Mouse (Mus musculus) CH12.LX (cell line): ENCODE measurements around the gene Frmd5. TPM values are rescaled to one million over a fixed set of nuclear protein-coding genes. Genes with fewer than 3 reads are reported as not detected.

Experiments
- DNase-seq: peaks from one replicate; pipeline ENCODE4 v3.0.0-alpha.2; 2013; ENCODE audit errors: extremely low read depth
- H3K27ac ChIP-seq: 2 replicates; pipeline ENCODE4 v1.5.1; 2012; ENCODE audit warnings: low read depth, mild to moderate bottlenecking, control low read depth, moderate library complexity; ENCODE audit not compliant: insufficient read depth
- H3K27me3 ChIP-seq: replicated peaks from 2 replicates; pipeline ENCODE3; 2012; ENCODE audit warnings: inconsistent platforms
- H3K36me3 ChIP-seq, 2 experiments: replicated peaks in 1 of 2; 2 replicates each; pipeline versions ENCODE3 to v1.6.1; 2012; ENCODE audit warnings: inconsistent platforms in 1 of 2, low read length in 1 of 2, mild to moderate bottlenecking in 1 of 2, mixed read lengths in 1 of 2, moderate library complexity in 1 of 2; ENCODE audit not compliant: control insufficient read depth in 1 of 2, insufficient read depth in 1 of 2
- H3K4me1 ChIP-seq, 2 experiments: 2 replicates each; pipeline ENCODE4 v1.6.1; 2012; ENCODE audit warnings: inconsistent platforms in 1 of 2, moderate library complexity in 1 of 2; ENCODE audit not compliant: insufficient read depth in 2 of 2, control insufficient read depth in 1 of 2
- H3K4me2 ChIP-seq: 2 replicates; pipeline ENCODE4 v1.6.1; 2012; ENCODE audit warnings: low read depth, mild to moderate bottlenecking, control low read depth; ENCODE audit not compliant: poor library complexity, insufficient read depth, severe bottlenecking
- H3K4me3 ChIP-seq, 3 experiments: fragments of 150-350 bp in 1 of 3; sonication (generic) in 1 of 3; replicated peaks in 1 of 3; 2 replicates each; pipeline versions ENCODE3 to v1.5.1; 2011 to 2012; ENCODE audit warnings: low read depth in 2 of 3, low read length in 2 of 3, mild to moderate bottlenecking in 2 of 3, moderate library complexity in 2 of 3, control low read depth in 1 of 3, improper control_type of control experiment in 1 of 3, inconsistent platforms in 1 of 3, mixed read lengths in 1 of 3; ENCODE audit not compliant: poor library complexity in 1 of 3
- H3K79me2 ChIP-seq: replicated peaks from 2 replicates; pipeline ENCODE4 v1.6.1; 2012; ENCODE audit warnings: mild to moderate bottlenecking, moderate library complexity; ENCODE audit not compliant: control insufficient read depth, poor library complexity, insufficient read depth, severe bottlenecking; ENCODE audit errors: extremely low read depth
- H3K9ac ChIP-seq: 2 replicates; pipeline ENCODE4 v1.6.1; 2012; ENCODE audit warnings: low read depth, mild to moderate bottlenecking, control low read depth, moderate library complexity; ENCODE audit not compliant: insufficient read depth
- H3K9me3 ChIP-seq: replicated peaks from 2 replicates; pipeline ENCODE3; 2012; ENCODE audit warnings: low read length, inconsistent platforms, mixed read lengths
- BHLHE40 ChIP-seq: IDR thresholded peaks from 2 replicates; pipeline ENCODE4 v1.6.1; 2011; ENCODE audit warnings: mild to moderate bottlenecking, low read depth, low read length, improper control_type of control experiment
- CHD1 ChIP-seq: IDR thresholded peaks from 2 replicates; pipeline ENCODE4 v1.6.1; 2012; ENCODE audit warnings: low read depth, low read length, improper control_type of control experiment, inconsistent platforms
- E2F4 ChIP-seq: IDR thresholded peaks from 2 replicates; pipeline ENCODE4 v1.6.1; 2011; ENCODE audit warnings: low read depth, low read length, improper control_type of control experiment; ENCODE audit not compliant: insufficient replicate concordance
- EP300 ChIP-seq: IDR thresholded peaks from 2 replicates; pipeline ENCODE4 v1.6.1; 2011; ENCODE audit warnings: low read length, improper control_type of control experiment
- ETS1 ChIP-seq: conservative IDR thresholded peaks from 2 replicates; pipeline ENCODE4 v1.6.1; 2012; ENCODE audit warnings: low read depth, mild to moderate bottlenecking, inconsistent platforms, low read length, improper control_type of control experiment, moderate library complexity
- KAT2A ChIP-seq: IDR thresholded peaks from 2 replicates; pipeline ENCODE4 v1.6.1; 2012; ENCODE audit warnings: low read length, improper control_type of control experiment, inconsistent platforms; ENCODE audit not compliant: insufficient replicate concordance
- MAX ChIP-seq: IDR thresholded peaks from 2 replicates; pipeline ENCODE4 v1.6.1; 2011; ENCODE audit warnings: low read length, improper control_type of control experiment
- MAZ ChIP-seq: IDR thresholded peaks from 2 replicates; pipeline ENCODE4 v1.6.1; 2012; ENCODE audit warnings: low read depth, mild to moderate bottlenecking, inconsistent platforms, low read length, improper control_type of control experiment, moderate library complexity
- MXI1 ChIP-seq: IDR thresholded peaks from 2 replicates; pipeline ENCODE4 v1.6.1; 2011; ENCODE audit warnings: mild to moderate bottlenecking, low read depth, low read length, improper control_type of control experiment
- PAX5 ChIP-seq: IDR thresholded peaks from 2 replicates; pipeline ENCODE4 v1.6.1; 2012; ENCODE audit warnings: low read length, inconsistent platforms, mixed read lengths
- POLR2A ChIP-seq: IDR thresholded peaks from 2 replicates; pipeline ENCODE4 v1.6.1; 2011; ENCODE audit warnings: low read depth, mild to moderate bottlenecking, improper control_type of control experiment, low read length
- POLR2AphosphoS2 ChIP-seq: IDR thresholded peaks from 2 replicates; pipeline ENCODE4 v1.6.1; 2011; ENCODE audit warnings: low read depth, low read length, improper control_type of control experiment
- RAD21 ChIP-seq: IDR thresholded peaks from 2 replicates; pipeline ENCODE4 v1.6.1; 2011; ENCODE audit warnings: low read depth, mild to moderate bottlenecking, low read length, improper control_type of control experiment, moderate library complexity
- RCOR1 ChIP-seq: conservative IDR thresholded peaks from 2 replicates; pipeline ENCODE4 v1.6.1; 2012; ENCODE audit warnings: low read depth, mild to moderate bottlenecking, inconsistent platforms, low read length, improper control_type of control experiment
- SMC3 ChIP-seq: IDR thresholded peaks from 2 replicates; pipeline ENCODE4 v1.6.1; 2011; ENCODE audit warnings: low read depth, low read length, improper control_type of control experiment
- TBP ChIP-seq: conservative IDR thresholded peaks from 2 replicates; pipeline ENCODE4 v1.6.1; 2011; ENCODE audit warnings: low read depth, low read length, improper control_type of control experiment
- TCF12 ChIP-seq: IDR thresholded peaks from 2 replicates; pipeline ENCODE4 v1.6.1; 2014; ENCODE audit warnings: low read depth, mild to moderate bottlenecking, inconsistent platforms, low read length, improper control_type of control experiment
- USF1 ChIP-seq: IDR thresholded peaks from 2 replicates; pipeline ENCODE4 v1.6.1; 2014; ENCODE audit warnings: low read depth, mild to moderate bottlenecking, inconsistent platforms, low read length, improper control_type of control experiment
- ZC3H11A ChIP-seq: IDR thresholded peaks from 2 replicates; pipeline ENCODE4 v1.6.1; 2012; ENCODE audit warnings: low read depth, mild to moderate bottlenecking, inconsistent platforms, low read length, improper control_type of control experiment
- ZKSCAN1 ChIP-seq: IDR thresholded peaks from 2 replicates; pipeline ENCODE4 v1.6.1; 2012; ENCODE audit warnings: low read depth, inconsistent platforms, low read length, improper control_type of control experiment, borderline replicate concordance
- dilution Hi-C: fragments of 300-500 bp; cut with MboI; formaldehyde crosslinking; loops from 2 replicates; pipeline ENCODE4 v1.14.3; 2020; ENCODE audit warnings: low sequenced_read_pairs; ENCODE audit not compliant: extremely low pct_unique_long_range_greater_than_20kb, extremely low pct_ligation_motif_present
- in situ Hi-C: fragments of 300-500 bp; cut with MboI; formaldehyde crosslinking; loops from 3 replicates; pipeline ENCODE4 v1.14.3; 2019; ENCODE audit warnings: low sequenced_read_pairs, low pct_ligation_motif_present, low pct_unique_long_range_greater_than_20kb, mixed read lengths
- polyA plus RNA-seq: library from polyadenylated mRNA; unstranded; fragments of >175 nt; gene quantifications from 2 replicates; pipeline ENCODE4 v1.2.1, GENCODE M21; 2012; ENCODE audit warnings: low read depth; ENCODE audit not compliant: insufficient read length
- total RNA-seq, 2 experiments: library from RNA; depleted of rRNA; stranded (reverse); fragments of 300-350 nt in 1 of 2; fragments of >200 nt in 1 of 2; gene quantifications; 2 replicates each; pipeline ENCODE4 v1.2.3; 2012 to 2014

Gene Frmd5
- total and polyA plus RNA-seq, 3 experiments, result 1.9 to 3.5 (median 3.2) TPM

- Histone ChIP-seq H3K79me2 (no peaks in the 10 kb centered on the region), H3K4me3 (no peak overlapping the region), H3K4me1 (0 out of 4 replicates have a peak, but pooled peaks cover 0 to 3% of the 10 kb centered on the region in 2 experiments), H3K36me3 (no peaks in the 10 kb centered on the region), H3K4me2 (no peak overlapping the region), H3K27ac (no peak overlapping the region), H3K27me3 (no peaks in the 10 kb centered on the region), H3K9ac (no peak overlapping the region), H3K9me3 (no peaks in the 10 kb centered on the region)
- no peak for DNase-seq
- in situ Hi-C loops (no loop called here), dilution Hi-C loops (no loop called here)
- TF ChIP-seq POLR2AphosphoS2 (no peak), MAX (no peak), USF1 (no peak), SMC3 (no peak), ZC3H11A (no peak), E2F4 (no peak), ZKSCAN1 (no peak), KAT2A (no peak), TBP (no peak), POLR2A (no peak), TCF12 (no peak), RCOR1 (no peak), EP300 (no peak), MAZ (no peak), CHD1 (no peak), RAD21 (no peak), ETS1 (no peak), BHLHE40 (no peak), PAX5 (no peak)
Measured at GRCm38 (mm10) chr2:121655106-121655505, 151.8 kb downstream of the Frmd5 start.

GRCm38 (mm10) chr2:121646528-121646927, 160.4 kb downstream of the Frmd5 start:
- in situ Hi-C loops (no loop called here), dilution Hi-C loops (no loop called here)
- Histone ChIP-seq H3K4me3 (no peak overlapping the region), H3K79me2 (no peaks in the 10 kb centered on the region), H3K27ac (no peak overlapping the region), H3K9ac (no peak overlapping the region), H3K36me3 (no peaks in the 10 kb centered on the region), H3K9me3 (no peaks in the 10 kb centered on the region), H3K27me3 (no peaks in the 10 kb centered on the region), H3K4me2 (no peak overlapping the region), H3K4me1 (no peaks in the 10 kb centered on the region)
- no peak for DNase-seq
- no peak for TF ChIP-seq MXI1
- TF ChIP-seq ZC3H11A, result no peak
